Mouse (Mus musculus) adrenal gland, adult (tissue): ENCODE results near the gene Scamp3.
"Not testable (repeated sequence)": the region's sequence is repeated elsewhere in the genome, so short reads cannot be mapped to it uniquely, and the experiment has no call there.

Experiments
- DNase-seq, 2 experiments: peaks; one replicate each; pipeline ENCODE4 v3.0.0; 2022 to 2023; ENCODE audit warnings: low spot score in 1 of 2; ENCODE audit not compliant: inconsistent age in 2 of 2

The Scamp3 gene

DNA sequence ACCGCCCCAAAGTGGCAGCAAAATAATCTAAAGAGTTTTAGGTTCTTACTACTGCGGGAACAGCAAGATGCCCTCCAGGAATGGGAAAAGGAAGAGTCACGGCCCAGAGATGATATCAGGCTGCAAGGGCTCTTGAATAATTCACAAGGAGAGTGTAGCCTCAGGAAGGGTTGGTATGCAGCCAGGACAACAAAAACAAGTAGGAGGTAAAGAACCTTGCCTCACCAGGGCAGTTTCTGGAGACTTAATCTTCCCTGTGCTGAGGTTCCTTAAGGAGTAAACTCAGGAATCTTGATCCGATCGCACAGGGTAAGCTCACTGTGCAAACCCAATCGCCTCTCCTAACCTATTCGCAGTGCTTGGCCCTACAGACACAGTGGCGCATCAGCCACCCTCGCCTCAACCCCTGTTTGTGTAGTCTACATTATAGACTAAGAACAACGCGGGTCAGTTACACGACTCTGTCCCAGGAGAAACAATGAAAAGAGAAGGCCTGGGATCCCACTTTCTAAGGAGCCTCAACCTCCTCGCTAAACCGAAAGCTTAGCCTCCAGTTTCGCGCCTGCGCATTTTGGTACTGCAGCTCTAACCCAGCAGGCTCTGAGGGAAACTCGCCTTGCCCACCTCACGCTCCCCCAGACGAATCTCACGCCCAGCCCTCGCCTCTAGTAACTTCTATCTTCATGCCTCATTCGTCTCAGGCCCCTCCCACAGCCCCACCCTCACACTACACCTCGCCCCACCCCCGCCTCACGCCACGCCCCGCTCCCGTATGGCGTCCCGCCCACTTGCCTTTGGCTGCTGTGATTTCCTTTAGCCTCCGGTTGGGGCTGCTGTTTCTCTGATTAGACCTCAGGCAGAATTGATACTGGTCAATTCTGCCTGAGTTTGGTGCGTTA, 19.0 kb downstream of the Scamp3 start:
- peak; percentile 90 to 96 for DNase-seq

DNA sequence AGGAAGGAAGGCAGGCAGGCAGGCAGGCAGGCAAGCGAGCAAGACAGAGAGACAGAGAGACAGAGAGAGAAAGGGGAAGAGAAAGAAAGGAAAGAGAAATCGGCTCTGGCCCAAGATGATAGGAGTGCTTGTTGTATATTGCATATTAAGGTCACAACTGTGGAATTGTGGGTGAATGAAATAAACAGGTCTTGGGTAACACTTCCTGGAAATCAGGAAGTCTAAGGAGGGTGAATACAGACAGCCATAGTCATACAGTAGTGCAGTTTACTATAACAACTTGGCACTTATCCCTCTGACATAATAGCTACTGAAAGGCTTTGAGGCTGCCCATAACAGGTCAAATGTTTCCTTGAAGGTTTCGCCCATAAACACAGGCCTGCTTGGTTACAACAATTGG, 22.6 kb downstream of the Scamp3 start:
- DNase-seq: no peak

DNA sequence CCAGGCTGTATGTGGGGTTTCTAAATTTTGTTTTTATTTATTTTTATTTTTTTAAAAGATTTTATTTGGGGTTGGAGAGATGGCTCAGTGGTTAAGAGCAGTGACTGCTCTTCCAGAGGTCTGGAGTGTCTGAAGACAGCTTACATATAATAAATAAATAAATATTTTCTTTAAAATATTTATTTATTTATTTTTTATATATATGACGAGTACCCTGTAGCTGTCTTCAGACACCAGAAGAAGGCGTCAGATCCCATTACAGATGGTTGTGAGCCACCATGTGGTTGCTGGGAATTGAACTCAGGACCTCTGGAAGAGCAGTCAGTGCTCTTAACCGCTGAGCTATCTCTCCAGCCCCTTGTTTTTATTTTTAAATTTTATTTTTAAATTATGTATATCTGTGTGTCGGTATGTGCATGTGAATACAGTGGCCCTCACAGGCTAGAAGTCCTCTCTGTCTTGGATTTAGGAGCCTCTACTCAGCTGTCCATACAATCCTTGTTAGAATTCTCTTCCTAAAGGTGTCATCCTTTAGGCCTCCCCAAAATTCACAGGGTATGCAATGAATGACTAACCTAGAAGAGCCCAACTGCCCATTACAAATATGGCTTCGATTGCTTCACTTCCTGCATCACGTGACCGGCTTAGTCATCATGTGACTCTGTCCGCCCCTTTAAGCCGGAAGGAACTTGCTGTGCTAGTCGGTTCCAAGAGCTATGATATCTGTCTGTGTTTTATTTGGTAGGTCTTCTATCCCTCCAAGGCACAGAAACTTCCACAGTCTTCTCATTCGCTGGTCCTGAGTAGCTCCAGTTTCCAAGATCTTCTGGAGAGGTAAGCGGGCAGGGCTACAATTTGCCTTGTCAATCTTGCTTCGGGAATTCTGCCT, 25.2 kb downstream of the Scamp3 start, which contains the start of gene Gba:
Gba (plus strand) TSS at position 676 of the 889 bp plus-strand sequence.
- peak; percentile 87 to 97 for DNase-seq

DNA sequence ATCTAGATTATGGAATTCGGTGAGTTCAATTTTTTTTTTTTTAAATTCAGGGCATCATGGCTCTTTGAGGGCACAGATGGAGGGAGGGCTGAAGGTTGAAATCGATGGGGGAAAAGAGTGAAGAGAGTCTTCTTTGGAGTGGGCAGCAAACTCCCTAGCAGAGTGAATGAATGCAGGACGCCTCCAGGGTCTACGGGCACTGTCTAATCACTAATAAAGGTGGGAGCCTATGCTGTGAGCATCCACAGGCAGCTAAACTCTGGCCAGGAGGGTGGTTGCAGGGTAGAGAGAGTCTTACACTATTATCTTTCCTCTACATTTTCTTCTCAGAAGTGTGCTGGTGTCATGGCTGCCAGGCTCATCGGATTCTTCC, 25.9 kb downstream of the Scamp3 start:
- DNase-seq: no peak

DNA sequence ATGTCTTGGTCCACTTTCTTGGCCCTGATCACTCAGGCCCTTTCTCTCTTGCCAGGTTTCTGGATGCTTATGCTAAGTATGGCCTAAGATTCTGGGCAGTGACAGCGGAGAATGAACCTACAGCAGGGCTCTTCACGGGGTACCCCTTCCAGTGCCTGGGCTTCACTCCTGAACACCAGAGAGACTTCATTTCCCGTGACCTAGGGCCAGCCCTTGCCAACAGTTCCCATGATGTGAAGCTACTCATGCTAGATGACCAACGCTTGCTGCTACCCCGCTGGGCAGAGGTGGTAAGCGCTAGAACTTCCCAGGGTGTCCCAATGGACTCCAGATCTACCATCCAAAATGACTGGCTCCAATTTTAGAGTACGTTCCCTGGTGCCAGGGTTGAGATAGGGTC, 28.8 kb downstream of the Scamp3 start:
- DNase-seq: no peak

DNA sequence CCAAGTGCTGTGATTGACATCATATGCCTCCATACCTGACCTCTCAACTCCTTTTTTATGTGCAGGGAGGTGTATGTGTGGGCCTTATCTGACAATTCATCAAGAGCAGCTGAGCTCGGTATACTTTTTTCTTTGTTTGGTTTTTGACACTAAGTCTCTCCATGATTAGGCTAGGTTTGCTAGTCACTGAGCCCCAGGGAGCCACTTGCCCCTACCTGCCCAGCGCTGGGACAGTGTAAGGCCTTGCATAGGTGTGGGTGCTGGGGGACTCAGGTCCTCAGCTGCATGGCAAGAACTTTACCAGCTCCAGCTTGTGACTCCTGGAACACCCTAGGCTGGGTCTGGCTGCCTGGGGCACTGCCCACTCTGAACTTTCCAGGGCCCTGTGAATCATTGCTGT, 29.4 kb downstream of the Scamp3 start:
- no peak for DNase-seq

DNA sequence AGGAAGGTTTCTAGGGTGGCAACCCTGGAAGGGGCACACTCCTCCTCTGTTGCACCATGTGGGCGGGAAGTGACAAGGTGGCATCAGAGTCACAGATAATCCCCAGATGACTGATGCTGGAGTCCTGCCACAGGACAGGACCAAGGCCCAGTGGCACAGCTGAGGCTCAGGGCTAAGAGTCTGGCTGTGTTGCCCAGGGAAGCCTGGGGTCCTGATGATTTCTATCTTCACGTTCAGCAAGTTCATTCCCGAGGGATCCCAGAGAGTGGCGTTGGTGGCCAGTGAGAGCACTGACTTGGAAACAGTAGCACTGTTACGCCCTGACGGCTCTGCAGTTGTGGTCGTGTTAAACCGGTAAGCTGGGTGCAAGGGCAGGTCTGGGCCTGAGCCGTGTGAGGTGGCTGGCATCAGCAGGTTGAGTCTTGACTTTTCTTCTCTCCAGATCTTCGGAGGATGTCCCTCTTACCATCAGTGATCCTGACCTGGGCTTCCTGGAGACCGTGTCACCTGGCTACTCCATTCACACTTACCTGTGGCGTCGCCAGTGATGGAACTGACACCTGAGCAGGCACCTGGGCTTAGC, 30.9 kb downstream of the Scamp3 start:
- DNase-seq: no peak

DNA sequence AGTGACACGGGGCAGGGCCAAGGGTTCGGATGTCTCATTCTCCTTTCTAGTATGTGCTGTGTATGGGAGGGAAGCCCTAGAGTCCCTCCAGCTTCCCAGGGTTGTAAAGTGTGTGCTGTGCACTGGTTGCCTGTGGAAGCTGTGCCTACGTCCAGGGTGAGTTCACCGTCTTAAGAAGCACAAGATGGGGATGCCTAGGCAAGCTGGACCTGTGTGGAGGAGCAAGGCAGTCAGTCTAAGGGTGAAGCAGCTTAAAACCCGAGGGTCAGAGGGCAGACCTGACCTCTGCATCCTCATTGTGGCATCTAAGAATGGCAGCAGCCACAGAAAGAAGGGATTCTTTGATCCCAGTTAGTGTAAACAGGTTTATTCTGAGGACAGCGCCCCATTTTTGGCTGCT, 31.5 kb downstream of the Scamp3 start:
- no peak for DNase-seq

DNA sequence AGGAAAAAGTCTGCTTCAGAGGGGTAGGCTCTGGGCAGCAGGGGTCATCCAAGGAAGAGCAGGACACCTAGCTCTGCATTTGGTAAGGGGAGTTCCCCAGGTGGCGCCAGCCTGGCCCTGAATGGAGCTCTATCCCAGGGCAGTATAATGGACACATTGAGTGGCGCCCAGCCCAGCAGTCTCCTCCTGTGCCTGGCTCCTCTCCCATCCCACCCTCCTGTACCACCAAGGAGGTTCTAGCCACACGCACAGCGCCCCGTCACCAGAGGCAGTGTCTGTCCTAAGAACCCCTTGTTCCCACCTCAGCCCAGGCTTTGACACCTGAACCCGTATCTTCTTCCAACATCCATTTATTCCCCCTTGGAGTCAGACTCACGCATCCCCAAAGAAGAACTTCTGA, 32.5 kb downstream of the Scamp3 start:
- no peak for DNase-seq

DNA sequence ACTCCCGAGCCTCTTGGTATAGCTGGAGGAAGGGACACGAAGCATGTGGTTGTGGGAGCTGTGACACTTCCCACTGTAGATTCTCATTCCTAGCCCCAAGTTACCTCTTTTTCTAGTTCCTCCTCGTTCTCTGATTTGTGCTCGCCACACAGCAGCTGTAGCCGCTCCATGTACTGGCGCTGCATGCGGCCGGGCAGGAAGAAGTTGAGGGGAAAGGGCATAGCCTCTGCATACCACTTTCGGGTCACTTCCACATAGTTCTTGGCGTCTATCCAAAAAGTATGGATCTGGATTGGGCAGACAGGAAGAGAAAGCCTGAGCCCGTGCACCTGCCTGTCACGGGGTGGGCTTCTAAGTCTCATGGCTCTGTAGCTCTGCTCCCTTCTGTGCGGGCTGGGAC, 32.9 kb downstream of the Scamp3 start:
- no peak for DNase-seq

DNA sequence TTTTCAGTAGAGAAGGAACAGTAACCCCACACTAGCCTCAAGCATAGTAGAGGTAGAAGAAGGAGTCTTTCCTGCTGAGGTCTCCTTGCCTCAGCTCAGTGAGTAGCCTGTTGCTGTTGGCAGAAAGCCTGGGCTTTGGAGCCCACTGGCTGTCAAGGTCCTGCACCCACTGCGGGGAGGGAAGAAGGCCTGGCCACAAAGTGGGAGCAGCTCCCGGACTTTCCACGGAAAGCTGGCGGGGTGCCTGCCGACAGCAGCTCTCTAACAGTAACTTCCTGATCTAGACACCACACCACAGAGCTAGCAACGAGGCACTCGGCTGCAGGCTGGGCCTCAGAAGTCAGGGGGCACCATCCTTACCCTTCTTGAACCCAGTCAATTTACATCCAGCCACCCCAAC, 33.5 kb downstream of the Scamp3 start:
- DNase-seq: no peak

DNA sequence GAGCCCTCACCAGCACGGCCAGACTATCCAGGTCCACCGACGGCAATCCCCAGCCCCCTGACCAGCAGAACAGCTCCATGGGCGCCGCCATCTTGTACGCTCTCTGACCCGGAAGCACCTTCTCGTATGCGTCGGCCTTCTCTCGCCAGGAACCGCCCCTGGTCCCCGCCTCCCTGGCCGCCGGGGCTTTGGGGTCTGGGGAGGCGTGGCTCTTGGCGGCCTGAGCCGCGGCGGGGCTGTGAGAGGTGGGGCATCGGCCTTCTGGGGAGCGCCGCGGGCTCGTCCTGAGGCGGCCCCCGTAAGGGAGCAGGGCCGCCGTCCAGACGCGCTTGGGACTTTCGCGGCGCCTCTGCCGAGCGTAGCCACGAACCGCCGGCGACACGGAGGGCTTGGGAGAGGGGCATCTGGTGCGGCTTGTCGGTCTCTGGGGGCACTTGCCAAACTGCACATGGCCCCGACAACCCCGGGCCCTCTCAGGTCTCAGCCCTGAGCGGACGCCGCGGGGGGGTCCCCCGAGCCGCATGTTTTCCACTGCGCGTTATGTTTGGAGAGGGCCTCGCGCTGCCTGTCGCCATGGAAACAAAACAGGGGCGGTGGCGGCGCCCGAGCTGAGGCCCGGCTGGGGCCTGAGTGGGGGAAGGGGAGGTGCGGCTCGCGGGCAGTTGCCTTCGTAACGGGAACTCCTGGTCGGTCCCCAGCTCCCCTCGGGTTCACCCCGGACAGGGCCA, 36.7 kb downstream of the Scamp3 start:
- DNase-seq: peak; percentile 94 to 97

DNA sequence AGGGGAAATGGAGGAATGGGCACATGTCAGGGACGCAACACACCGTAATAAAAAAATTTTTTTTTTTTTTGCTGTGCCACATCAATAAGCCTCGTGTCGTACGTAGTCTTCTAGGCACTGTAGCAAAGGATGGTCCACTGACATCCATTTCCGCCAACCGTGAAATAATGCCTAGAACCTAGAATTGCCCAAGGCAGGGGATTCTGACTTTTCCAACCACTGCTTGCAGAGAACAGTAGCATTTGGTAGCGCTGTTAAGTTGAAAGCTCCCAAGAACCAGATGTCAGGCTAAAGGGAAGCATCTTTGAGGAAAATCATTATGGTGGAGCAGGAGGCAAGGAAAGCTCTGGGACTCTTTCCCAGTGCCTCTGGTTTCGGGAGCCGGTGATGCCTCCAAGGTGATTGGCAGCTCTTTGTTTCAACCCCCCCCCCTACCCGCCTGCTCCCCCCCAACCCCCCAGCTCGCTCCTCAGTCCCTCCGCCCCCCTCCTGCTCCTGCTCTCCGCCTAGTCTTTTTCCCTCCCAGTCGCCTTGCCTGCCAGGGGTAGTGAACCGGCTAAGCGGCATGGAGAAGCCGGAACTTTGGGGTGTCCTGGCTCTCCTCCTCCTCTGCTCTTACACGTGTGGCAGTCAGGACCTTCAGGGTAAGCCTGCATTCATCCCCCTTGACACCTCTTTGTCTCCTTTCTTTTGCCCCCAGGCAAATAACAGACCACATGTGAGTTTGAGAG, 37.6 kb downstream of the Scamp3 start, which contains the start of gene Thbs3:
Thbs3 (plus strand) TSS at position 500 of the 731 bp plus-strand sequence.
- DNase-seq: no peak

DNA sequence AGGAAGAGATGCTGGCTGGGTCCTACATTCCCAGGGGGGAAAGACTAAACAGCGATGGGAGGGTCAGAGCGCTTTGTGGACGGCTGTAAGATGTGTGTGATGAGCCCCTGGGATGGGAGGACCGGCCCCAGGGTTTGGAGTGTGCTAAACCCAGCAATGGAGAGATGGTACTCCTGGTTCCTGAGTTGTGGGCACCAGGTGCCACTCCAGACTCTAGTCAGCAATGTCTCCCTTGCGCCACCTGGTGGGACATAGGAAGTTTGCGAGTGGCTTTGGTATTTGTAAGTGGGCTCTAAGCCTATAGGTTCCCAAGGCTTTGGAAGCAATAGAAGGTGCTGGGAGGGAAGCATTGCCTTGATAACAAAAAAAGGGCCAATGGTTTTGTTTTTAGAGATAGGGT, 38.6 kb downstream of the Scamp3 start:
- peak; percentile 77 to 93 for DNase-seq

DNA sequence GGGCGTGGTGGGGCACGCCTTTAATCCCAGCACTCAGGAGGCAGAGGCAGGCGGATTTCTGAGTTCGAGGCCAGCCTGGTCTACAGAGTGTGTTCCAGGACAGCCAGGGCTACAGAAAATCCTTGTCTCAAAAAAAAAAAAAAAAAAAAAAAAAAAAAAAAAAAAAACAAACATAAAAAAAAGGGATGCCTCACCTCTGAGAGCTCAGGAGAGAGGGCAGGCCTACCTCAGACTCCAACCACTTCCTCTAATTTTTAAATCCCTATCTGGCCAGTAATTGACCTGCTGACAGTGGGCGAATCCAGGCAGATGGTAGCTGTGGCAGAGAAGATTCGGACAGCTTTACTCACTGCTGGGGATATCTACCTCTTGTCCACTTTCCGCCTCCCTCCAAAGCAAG, 39.1 kb downstream of the Scamp3 start:
- not testable (repeated sequence) for DNase-seq

DNA sequence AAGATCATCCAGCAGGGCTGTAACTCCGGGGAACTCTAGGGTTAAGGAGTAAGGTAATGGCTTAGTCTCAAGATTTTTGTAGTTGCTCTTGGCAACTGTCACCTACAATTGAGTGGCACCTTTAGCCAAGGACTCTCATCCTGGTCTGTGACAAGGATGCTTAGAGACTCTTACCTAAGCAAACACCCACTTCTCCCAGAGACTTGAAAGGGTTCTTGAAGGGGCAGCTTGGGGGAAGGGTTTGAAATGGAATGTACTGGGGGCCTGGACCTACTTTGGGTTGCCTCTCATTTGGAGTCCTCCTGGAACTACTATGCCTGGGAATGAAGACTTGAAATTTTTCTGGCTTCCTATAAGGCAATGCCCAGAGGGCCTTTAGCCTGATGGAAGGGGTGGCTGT, 41.0 kb downstream of the Scamp3 start:
- no peak for DNase-seq

DNA sequence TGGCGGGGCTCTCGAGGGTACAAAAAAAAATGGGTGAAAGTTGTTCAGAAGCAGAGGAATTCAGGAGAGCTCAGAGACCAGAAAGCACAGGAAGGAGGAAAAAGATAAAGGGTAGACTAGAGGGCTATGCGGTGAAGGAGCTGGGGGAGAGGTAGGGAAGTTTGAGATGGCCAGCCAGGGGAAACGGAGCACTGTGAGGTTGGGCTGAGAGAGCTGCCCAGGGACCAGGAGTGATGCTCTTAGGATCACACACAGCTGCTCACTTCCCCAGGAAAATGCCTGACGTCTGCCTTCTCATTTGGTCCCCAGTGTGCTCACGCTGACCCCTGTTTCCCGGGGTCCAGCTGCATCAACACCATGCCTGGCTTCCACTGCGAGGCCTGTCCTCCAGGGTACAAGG, 42.3 kb downstream of the Scamp3 start:
- no peak for DNase-seq

DNA sequence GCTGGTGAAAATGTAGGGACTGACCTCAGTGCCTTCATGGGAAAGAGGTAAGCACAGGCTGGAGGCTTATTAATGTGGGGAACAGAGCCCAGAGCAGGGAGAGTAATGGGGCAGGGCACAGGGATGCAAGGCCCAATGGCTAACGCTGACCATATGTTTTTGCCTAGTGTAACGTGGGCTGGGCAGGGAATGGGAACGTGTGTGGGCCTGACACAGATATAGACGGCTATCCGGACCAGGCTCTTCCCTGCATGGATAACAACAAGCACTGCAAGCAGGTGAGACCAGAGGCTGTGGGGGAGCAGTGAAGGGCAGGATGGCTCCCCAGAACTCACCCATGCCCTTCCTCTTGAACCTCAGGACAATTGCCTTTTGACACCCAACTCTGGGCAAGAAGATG, 43.9 kb downstream of the Scamp3 start:
- DNase-seq: no peak

DNA sequence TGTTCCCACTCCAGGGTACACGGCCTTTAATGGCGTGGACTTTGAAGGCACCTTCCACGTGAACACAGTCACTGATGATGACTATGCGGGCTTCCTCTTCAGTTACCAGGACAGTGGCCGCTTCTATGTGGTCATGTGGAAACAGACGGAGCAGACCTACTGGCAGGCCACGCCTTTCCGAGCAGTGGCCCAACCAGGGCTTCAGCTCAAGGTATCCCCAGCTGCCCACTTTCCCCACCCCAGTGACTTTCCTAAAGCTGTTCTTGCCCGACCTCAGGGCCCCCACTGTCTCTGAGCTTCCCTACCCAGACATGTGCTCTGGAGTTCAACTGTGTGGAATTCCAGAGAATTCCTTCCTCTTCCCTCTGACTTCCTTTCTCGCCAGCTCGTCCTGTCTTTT, 47.5 kb downstream of the Scamp3 start:
- no peak for DNase-seq

DNA sequence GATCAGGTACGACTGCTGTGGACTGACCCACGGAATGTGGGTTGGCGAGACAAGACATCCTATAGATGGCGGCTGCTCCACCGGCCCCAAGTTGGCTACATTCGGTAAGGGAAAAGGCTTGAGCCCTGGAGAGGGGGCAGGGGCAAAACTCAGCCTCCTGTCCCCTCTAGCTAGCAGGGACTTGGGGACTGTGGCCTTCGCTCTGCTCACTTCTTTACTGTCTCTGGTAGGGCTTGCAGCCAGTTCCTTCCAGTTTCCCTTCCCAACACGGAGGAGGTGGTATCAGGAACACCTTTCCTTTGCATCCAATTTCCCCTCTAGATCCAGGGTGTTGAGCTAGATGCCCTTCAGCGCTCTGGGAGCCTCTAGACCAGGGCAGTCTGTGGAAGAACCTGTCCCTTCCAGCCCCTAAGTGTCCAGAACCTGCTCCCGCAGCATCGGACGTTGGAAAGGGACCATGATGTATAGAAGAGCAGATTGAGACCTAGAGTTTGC, 48.1 kb downstream of the Scamp3 start:
- no peak for DNase-seq
